Mouse (Mus musculus): ENCODE results near the gene Epop. TPM values are rescaled to one million over a fixed set of nuclear protein-coding genes. Genes with fewer than 3 reads are reported as not detected.
"Not testable (repeated sequence)": the region's sequence is repeated elsewhere in the genome, so short reads cannot be mapped to it uniquely, and the experiment has no call there.

Gene Epop
- total and polyA plus RNA-seq, 2 experiments from 2014 or later: 0.15 to 6.0 TPM

GRCm38 (mm10) chr11:97657184-97657945 lies 27.9 kb upstream of the Epop start:
- peaks cover 23% of the 10 kb centered on the region for H3K4me1 ChIP-seq (ENCODE audit: control insufficient read depth, insufficient read depth)
- no peak overlapping the region for H3K4me2 ChIP-seq (ENCODE audit: low read depth, low read length)
- H3K27ac ChIP-seq (ENCODE audit: low read depth): no peak overlapping the region
- 43% methylated on average over 4 of the region's 6 CpGs for WGBS
- no peak overlapping the region for H3K4me3 ChIP-seq (ENCODE audit: low read depth, low read length)
- TF ChIP-seq EP300 (IDR thresholded peaks at IDR 0.05; ENCODE audit: low read depth): no peak
- TF ChIP-seq CTCF (IDR thresholded peaks at IDR 0.05; ENCODE audit: low read depth): no peak
- ATAC-seq (ENCODE audit: insufficient read depth, low read depth): no peak
- H3K27me3 ChIP-seq (ENCODE audit: control insufficient read depth, insufficient read depth, low read length): no peaks in the 10 kb centered on the region
- no peak overlapping the region for H3K9ac ChIP-seq (replicated peaks; ENCODE audit: low read depth, low read length)
- H3K9me3 ChIP-seq (replicated peaks; ENCODE audit: control insufficient read depth, low read length): no peaks in the 10 kb centered on the region
- H3K36me3 ChIP-seq (replicated peaks; ENCODE audit: control insufficient read depth, insufficient read depth, low read length): no peaks in the 10 kb centered on the region
- no peak for DNase-seq (ENCODE audit: low spot score)

DNA sequence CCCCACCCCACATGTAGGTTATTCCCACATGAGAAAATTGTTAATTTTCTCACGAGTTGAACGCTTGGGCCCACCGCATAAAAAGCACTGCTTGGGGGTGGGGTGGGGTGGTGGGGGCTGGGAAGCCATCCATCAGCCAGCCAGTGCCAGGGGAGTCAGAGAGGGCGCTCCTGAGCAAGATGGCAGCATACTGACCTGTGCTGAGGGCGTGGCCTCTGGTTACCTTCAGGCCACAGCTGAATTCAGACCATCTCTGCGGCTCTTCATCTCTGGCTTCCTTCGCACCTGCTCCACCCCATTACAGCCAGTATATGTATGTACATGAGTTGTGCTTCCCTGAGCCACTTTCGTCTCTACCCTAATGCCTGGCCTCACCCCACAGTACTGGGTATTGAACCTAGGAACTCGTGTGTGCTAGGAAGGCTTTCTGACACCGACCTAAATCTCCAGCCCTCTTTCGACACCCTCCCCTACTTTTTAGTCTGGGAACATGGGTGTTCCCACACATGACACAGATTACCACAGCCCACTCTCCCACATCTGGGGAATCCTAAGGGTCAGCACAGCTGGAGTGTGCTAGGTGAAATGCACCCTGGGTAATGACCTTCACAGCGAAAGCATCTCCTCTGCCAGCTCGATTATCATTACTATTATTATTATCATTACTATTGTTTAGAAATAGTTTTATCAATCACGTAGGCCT lies 26.9 kb upstream of the Epop start:
- H3K36me3 ChIP-seq (replicated peaks; ENCODE audit: control insufficient read depth, insufficient read depth, low read length): no peaks in the 10 kb centered on the region
- H3K4me1 ChIP-seq (ENCODE audit: control insufficient read depth, insufficient read depth): peaks cover 19% of the 10 kb centered on the region
- no peak for ATAC-seq (ENCODE audit: insufficient read depth, low read depth)
- no peak for TF ChIP-seq CTCF (IDR thresholded peaks at IDR 0.05; ENCODE audit: low read depth)
- no peak for TF ChIP-seq EP300 (IDR thresholded peaks at IDR 0.05; ENCODE audit: low read depth)
- no peak overlapping the region for H3K27ac ChIP-seq (ENCODE audit: low read depth)
- H3K9me3 ChIP-seq (replicated peaks; ENCODE audit: control insufficient read depth, low read length): no peaks in the 10 kb centered on the region
- no peak for DNase-seq (ENCODE audit: low spot score)
- H3K4me3 ChIP-seq (ENCODE audit: low read depth, low read length): no peak overlapping the region
- no peak overlapping the region for H3K9ac ChIP-seq (replicated peaks; ENCODE audit: low read depth, low read length)
- H3K27me3 ChIP-seq (ENCODE audit: control insufficient read depth, insufficient read depth, low read length): no peaks in the 10 kb centered on the region
- no peak overlapping the region for H3K4me2 ChIP-seq (ENCODE audit: low read depth, low read length)
- 70% methylated on average over 14 of the region's 14 CpGs for WGBS

DNA sequence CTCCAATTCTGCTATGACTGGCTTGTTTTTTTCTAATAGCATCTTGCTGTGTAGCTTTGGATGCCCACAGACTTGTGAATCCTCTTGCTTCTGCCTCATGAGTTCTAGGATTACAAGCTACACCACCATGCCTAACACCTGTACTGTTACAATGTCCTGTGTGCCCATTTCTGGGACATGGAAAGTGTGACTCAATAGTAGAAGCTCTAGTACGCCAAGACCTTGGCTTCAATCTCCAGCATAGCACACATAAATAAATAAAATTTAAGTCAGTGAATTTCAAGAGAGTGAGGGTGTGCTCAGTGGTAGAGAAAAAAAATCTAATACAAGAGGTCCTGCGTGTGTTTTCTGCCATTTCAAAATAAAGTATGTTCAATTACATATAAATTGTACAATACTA lies 24.7 kb upstream of the Epop start:
- ATAC-seq (ENCODE audit: insufficient read depth, low read depth) (no peak), DNase-seq (ENCODE audit: low spot score) (no peak)
- H3K27me3 ChIP-seq (ENCODE audit: control insufficient read depth, insufficient read depth, low read length): no peaks in the 10 kb centered on the region
- H3K4me2 ChIP-seq (ENCODE audit: low read depth, low read length): no peak overlapping the region
- H3K36me3 ChIP-seq (replicated peaks; ENCODE audit: control insufficient read depth, insufficient read depth, low read length): no peaks in the 10 kb centered on the region
- H3K4me3 ChIP-seq (ENCODE audit: low read depth, low read length): no peak overlapping the region
- H3K9ac ChIP-seq (replicated peaks; ENCODE audit: low read depth, low read length): no peak overlapping the region
- no peak overlapping the region for H3K27ac ChIP-seq (ENCODE audit: low read depth)
- TF ChIP-seq EP300 (IDR thresholded peaks at IDR 0.05; ENCODE audit: low read depth): no peak
- TF ChIP-seq CTCF (IDR thresholded peaks at IDR 0.05; ENCODE audit: low read depth): no peak
- H3K4me1 ChIP-seq (ENCODE audit: control insufficient read depth, insufficient read depth): peaks cover 6% of the 10 kb centered on the region
- H3K9me3 ChIP-seq (replicated peaks; ENCODE audit: control insufficient read depth, low read length): no peaks in the 10 kb centered on the region
- 89% methylated on average over 2 of the region's 2 CpGs for WGBS

- H3K9ac ChIP-seq (replicated peaks; ENCODE audit: low read depth, low read length); H3K27ac ChIP-seq (ENCODE audit: low read depth); H3K36me3 ChIP-seq (replicated peaks; ENCODE audit: control insufficient read depth, insufficient read depth, low read length); H3K4me1 ChIP-seq (ENCODE audit: control insufficient read depth, insufficient read depth); DNase-seq (ENCODE audit: low spot score); H3K27me3 ChIP-seq (ENCODE audit: control insufficient read depth, insufficient read depth, low read length); H3K9me3 ChIP-seq (replicated peaks; ENCODE audit: control insufficient read depth, low read length); H3K4me2 ChIP-seq (ENCODE audit: low read depth, low read length); ATAC-seq (ENCODE audit: insufficient read depth, low read depth); H3K4me3 ChIP-seq (ENCODE audit: low read depth, low read length): not testable (repeated sequence)
- 92% methylated on average over 11 of the region's 11 CpGs for WGBS
Measured at GRCm38 (mm10) chr11:97653376-97653775, 23.9 kb upstream of the Epop start.

DNA sequence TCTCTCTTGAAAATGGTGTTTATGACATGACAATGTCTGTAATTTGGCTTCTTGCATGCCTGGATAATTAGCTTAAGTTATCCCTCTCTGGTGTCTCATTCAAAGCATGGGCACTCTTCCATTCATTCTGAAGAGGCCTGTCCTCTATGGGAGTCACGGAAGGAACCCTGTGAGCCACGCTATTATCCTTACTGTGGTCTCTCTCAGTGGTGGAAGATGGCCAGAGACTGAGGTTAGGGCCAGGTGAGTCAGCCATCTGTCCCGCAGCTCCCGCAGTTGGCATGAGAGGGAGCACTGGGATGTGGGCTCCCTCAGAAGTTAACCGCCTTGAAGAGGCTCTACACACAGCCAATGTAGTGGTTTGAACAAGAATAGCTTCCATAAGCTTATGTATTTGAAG lies 20.8 kb upstream of the Epop start:
- no peak for TF ChIP-seq CTCF (IDR thresholded peaks at IDR 0.05; ENCODE audit: low read depth)
- Histone ChIP-seq H3K4me1 (ENCODE audit: control insufficient read depth, insufficient read depth) (no peaks in the 10 kb centered on the region), H3K9ac (replicated peaks; ENCODE audit: low read depth, low read length) (no peak overlapping the region), H3K36me3 (replicated peaks; ENCODE audit: control insufficient read depth, insufficient read depth, low read length) (no peaks in the 10 kb centered on the region), H3K27me3 (ENCODE audit: control insufficient read depth, insufficient read depth, low read length) (no peaks in the 10 kb centered on the region), H3K4me2 (ENCODE audit: low read depth, low read length) (no peak overlapping the region), H3K9me3 (replicated peaks; ENCODE audit: control insufficient read depth, low read length) (no peaks in the 10 kb centered on the region), H3K27ac (ENCODE audit: low read depth) (no peak overlapping the region), H3K4me3 (ENCODE audit: low read depth, low read length) (no peak overlapping the region)
- ATAC-seq (ENCODE audit: insufficient read depth, low read depth) (no peak), DNase-seq (ENCODE audit: low spot score) (no peak)
- WGBS: 44% methylated on average over 5 of the region's 5 CpGs

- H3K4me1 ChIP-seq (ENCODE audit: control insufficient read depth, insufficient read depth); DNase-seq (ENCODE audit: low spot score); ATAC-seq (ENCODE audit: insufficient read depth, low read depth): not testable (repeated sequence)
Measured at GRCm38 (mm10) chr11:97648541-97648940, 19.0 kb upstream of the Epop start.

More at GRCm38 (mm10) chr11:97648541-97648940, 19.0 kb upstream of the Epop start:
- H3K36me3 ChIP-seq (replicated peaks; ENCODE audit: control insufficient read depth, insufficient read depth, low read length); H3K9ac ChIP-seq (replicated peaks; ENCODE audit: low read depth, low read length); H3K4me3 ChIP-seq (ENCODE audit: low read depth, low read length); H3K27ac ChIP-seq (ENCODE audit: low read depth); H3K27me3 ChIP-seq (ENCODE audit: control insufficient read depth, insufficient read depth, low read length); H3K9me3 ChIP-seq (replicated peaks; ENCODE audit: control insufficient read depth, low read length); H3K4me2 ChIP-seq (ENCODE audit: low read depth, low read length): not testable (repeated sequence)
- WGBS: 83% methylated on average over 4 of the region's 4 CpGs

All from heart, postnatal 0 days (tissue).